Mouse (Mus musculus): Measurements from ENCODE around the gene Usf3.

Gene Usf3

GRCm38 (mm10) chr16:44238835-44239263 is 65.8 kb downstream of the Usf3 start:
- DNase-seq (ENCODE audit: low read depth) = no peak

GRCm38 (mm10) chr16:44240406-44240805 is 67.4 kb downstream of the Usf3 start:
- no peak for DNase-seq (ENCODE audit: low read depth)

GRCm38 (mm10) chr16:44242633-44243032 is 69.6 kb downstream of the Usf3 start:
- no peak for DNase-seq (ENCODE audit: low read depth)

GRCm38 (mm10) chr16:44243323-44243722 is 70.3 kb downstream of the Usf3 start:
- no peak for DNase-seq (ENCODE audit: low read depth)

DNA sequence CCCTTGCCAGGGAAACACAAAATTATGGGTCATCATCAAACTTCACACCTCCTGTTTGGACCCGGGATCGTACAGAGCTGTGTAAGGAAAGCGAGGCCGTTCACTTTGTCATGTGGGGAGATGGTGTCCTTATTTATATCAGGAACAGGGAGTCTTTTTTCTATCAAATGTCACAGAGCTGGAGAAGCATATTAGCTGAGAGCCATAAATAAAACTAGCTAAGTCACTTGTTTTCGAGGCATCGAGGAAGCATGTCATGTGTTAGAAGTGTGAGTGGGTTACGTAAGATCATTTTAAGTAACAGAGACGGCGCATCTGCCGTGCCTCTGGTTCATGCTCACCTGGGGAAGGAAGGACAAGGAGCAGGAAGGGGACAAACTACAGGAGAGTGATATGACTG is 76.9 kb downstream of the Usf3 start:
- no peak for DNase-seq (ENCODE audit: low read depth)

- DNase-seq (ENCODE audit: low read depth) = no peak
Observed at GRCm38 (mm10) chr16:44252735-44253134, 79.7 kb downstream of the Usf3 start.

DNA sequence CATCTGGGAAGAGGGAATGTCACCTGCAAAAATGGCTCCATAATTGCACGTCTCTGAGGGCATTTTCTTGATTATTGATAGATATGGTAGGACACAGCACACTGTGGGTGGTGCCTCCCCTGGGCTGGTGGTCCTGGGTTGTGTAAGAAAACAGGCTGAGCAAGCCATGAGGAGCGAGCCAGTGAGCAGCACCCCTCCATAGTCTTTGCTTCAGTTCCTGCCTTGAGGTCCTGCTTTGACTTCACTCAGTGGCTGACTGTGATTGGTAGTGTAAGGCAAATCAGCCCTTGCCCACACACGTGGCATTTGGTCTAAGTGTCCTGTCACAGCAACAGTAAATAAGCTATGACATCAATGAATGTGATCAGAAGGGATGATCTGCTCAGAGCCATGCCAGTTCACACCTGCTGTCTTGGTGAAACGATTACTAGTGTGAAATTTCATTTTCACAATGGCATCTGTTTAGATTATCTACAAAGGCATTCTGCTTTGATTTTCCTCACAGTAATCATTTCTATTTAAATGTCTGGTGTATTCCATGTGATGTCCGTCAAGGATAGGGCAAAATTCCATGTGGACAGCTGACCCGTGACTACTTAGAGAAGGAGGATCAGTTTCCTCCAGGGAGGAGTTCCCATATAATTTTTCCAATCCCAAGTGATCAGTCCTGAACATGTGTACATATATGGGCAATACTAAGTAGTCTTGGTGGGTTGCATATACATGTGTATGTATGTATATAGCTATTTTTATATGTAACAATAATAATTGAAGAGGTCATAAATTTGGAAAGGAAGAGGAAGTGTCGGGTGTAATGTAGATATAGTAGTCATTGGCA is 81.0 kb downstream of the Usf3 start:
- no peak for DNase-seq (ENCODE audit: low read depth)

DNA sequence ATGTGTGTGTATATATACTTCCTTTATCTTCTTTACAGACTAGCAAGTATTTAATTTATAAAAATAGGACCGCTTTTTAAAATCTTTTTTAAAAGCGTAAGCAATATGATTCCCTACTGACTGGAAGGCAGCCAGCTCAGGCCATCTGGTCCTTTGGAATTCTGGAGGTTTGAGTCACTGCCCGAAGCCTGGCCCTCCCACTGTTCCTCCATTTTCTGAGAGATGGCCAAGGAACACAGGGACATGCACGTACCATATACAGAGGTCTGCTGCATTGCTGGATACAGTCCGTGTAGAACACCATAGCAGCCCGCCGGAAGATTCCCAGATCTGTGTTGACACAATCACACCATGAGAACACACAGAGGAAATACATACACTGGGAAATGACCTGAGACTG is 81.7 kb downstream of the Usf3 start:
- DNase-seq (ENCODE audit: low read depth) = no peak

DNA sequence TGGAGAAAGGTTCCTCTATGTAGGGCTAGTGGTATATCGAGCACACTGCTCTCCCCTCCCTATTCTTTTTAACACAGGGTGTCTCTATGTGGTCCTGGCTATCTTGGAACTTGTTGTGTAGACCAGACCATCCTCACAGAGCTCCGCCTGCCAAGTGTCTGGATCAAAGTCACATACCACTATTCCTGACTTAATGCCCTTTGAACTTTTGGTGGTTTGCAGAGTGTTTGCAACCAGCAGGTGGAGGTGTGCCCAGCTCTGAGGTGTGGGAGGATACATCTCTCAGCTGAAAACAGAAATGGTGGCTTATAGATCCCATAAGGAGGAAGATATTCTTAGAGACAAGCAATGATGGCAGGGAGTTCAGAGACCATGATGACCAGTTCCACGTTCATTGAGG is 84.4 kb downstream of the Usf3 start:
- no peak for DNase-seq (ENCODE audit: low read depth)

GRCm38 (mm10) chr16:44264916-44265315 is 91.9 kb downstream of the Usf3 start:
- DNase-seq (ENCODE audit: low read depth) = no peak

DNA sequence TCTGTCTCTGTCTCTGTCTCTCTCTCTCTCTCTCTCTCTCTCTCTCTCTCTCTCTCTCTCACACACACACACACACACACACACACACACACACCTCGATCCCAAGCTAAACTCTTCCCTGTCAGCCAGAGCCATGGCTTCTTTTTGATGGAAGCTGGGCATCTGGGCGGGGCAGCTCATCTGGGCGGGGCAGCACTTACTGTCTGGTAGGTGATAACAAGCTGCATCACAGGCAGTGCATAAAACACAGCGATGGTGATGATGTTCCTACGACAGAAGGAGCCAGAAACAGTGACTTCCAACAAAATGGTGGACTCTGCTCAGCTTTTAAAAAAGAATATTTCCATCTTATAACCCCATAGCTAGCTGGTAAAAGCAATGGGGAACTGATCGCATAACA is 92.5 kb downstream of the Usf3 start:
- DNase-seq (ENCODE audit: low read depth) = no peak

DNA sequence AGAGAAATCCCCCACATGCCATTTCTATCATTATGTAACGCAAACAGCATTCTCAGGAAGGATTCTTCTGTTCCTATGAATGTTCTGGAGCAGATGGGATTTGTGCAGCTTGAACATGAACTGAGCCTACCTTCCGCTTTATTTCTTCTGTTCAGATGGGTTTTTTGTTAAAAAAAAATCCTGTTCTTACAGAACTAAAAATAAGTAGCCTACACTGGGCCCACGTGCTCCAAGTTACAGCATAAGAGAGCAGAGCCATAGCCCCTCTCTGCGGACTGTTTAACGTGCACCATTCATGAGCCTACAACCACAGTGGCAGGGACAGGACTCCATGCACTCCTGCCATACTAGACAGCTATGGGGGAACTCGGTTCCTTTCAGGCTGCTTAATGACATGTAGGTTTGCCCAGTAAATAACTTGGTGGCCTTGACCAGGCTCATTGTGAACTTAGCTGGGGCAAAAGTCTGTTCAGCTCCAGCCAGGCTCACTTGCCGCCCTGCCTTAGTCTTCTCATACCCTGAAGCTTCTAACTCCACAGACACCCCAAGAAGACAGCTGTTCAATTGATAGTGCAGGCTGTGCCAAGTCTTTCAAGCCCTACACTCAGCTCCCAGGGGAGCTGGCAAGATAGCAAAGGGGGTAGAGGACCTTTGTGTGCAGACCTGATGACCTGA is 95.6 kb downstream of the Usf3 start:
- no peak for DNase-seq (ENCODE audit: low read depth)

DNA sequence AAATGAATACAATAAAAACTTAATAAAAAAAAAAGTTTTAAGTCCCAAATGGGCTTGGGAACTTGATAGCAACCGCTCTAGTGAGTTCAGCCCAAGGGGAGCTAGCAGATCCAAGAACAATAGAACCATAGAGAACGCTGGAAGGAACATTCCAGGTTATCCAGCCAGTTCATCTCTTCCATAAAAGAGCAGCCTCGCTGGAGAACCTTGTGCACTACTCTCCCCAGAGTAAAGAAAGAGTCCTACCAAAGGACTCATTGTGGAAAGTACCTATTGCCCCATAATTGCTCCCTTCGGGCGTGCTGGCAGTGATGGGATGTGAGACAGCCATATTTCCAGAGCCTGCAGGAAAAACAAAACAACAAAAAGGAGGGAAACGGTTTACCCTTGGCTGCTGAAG is 96.5 kb downstream of the Usf3 start:
- DNase-seq (ENCODE audit: low read depth) = no peak

- DNase-seq (ENCODE audit: low read depth) = no peak
Observed at GRCm38 (mm10) chr16:44270606-44271005, 97.6 kb downstream of the Usf3 start.

GRCm38 (mm10) chr16:44271371-44272038 is 98.5 kb downstream of the Usf3 start:
- no peak for DNase-seq (ENCODE audit: low read depth)
